Mouse (Mus musculus): ENCODE data around the gene Pfkfb4.

DNA sequence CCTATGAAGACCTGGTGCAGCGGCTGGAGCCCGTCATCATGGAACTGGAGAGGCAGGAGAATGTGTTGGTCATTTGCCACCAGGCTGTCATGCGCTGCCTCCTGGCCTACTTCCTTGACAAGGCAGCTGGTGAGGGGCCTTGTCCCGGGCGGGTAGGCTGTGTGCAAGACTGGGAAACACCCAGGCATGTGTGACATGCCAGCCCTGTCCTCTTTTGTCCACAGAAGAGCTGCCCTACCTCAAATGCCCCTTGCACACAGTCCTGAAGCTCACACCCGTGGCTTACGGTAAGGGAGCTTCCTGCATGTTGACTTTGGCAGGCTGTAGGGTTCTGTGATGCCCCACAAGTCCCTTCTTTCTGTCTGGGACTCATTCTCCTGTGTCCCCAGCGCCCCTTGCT, 35.9 kb downstream of the Pfkfb4 start:
- TF ChIP-seq CHD2 (IDR thresholded peaks at IDR 0.05; ENCODE audit: low read depth, low read length) = no peak
- TF ChIP-seq ZNF384 (IDR thresholded peaks at IDR 0.05; ENCODE audit: low read depth, low read length) = no peak
- TF ChIP-seq MAFK (IDR thresholded peaks at IDR 0.05; ENCODE audit: insufficient read depth, low read depth, low read length) = no peak
- TF ChIP-seq HCFC1 (IDR thresholded peaks at IDR 0.05; ENCODE audit: borderline replicate concordance, insufficient read depth, low read length) = no peak
- TF ChIP-seq ZC3H11A (IDR thresholded peaks at IDR 0.05; ENCODE audit: borderline replicate concordance, low read depth, low read length) = no peak
